Mouse (Mus musculus): ENCODE measurements around the gene Nol9.

The Nol9 gene

DNA sequence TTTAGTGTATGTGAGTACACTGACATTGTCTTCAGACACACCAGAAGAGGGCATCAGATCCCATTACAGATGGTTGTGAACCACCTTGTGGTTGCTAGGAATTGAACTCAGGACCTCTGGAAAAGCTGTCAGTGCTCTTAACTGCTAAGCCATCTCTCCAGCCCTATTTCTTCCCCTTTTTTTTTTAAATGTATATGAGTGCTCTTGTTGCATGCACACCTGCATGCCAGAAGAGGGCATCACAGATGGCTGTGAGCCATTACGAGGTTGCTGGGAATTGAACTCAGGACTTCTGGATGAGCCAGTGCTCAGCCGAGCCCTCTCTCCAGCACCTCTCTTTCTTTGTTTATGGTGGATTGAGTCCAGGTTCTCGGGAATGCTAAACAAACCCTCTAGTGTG, 70.4 kb downstream of the Nol9 start:
- in situ Hi-C loops (cut with MboI, MseI) = loop anchor here in 1 of 2 experiments (10.0 kb wide), 1 partner anchor 65 kb away; no protein-coding TSS in a partner anchor

DNA sequence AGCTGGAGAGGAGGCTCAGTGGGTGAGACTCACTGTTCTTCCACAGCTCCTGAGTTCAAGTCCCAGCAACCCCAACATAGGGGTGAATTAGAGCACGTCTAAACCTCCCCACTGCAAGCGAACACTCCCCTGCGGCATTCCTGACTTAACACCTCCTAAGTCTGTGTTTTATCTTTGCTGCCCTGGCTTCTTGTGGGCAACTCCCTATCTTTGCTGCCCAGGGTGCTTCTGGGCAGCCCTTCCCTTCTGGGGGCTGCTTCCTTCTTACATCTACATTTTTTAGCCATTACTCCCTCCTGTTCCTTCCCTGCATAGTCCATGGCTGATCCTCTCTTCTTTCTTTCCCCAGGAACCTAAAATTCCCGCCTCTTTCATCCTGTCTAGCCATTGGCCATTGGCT, 71.6 kb downstream of the Nol9 start:
- in situ Hi-C loops (cut with MboI, MseI) = no loop called here

All from T-helper 17 cell (primary cell).